Mouse (Mus musculus) liver, embryonic 14.5 days (tissue): ENCODE measurements at regions not wholly inside any gene's neighbourhood (a gene's known extent, or its start where the extent isn't known, plus 50 kb on each side); places are given as distances from the start of the nearest gene placed in this dataset.

Experiments used
- CTCF ChIP-seq: IDR thresholded peaks from 2 replicates; pipeline ENCODE4 v1.5.1; 2016; ENCODE audit warnings: antibody characterized with exemption, low read depth, control low read depth
- EP300 ChIP-seq: IDR thresholded peaks from 2 replicates; pipeline ENCODE4 v1.6.1; 2016; ENCODE audit warnings: antibody characterized with exemption, low read depth

GRCm38 (mm10) chr12:113305973-113306372 is 120.2 kb downstream of the Tmem121 start:
- no peak for TF ChIP-seq CTCF
- no peak for TF ChIP-seq EP300
